Mouse (Mus musculus) hindbrain, embryonic 10.5 days (tissue): ENCODE measurements around the gene Cdk5r2. TPM values are rescaled to one million over a fixed set of nuclear protein-coding genes. Genes with fewer than 3 reads are reported as not detected.

Source experiments
- DNase-seq: peaks from one replicate; pipeline ENCODE4 v3.0.0-alpha.2; 2017; ENCODE audit warnings: low spot score
- H3K27ac ChIP-seq: fragments of 300-500 bp; sonication (generic); 2 replicates; pipeline ENCODE4 v1.5.1; 2016; ENCODE audit warnings: mild to moderate bottlenecking, moderate library complexity
- H3K27me3 ChIP-seq: fragments of 300-500 bp; sonication (generic); 2 replicates; pipeline ENCODE4 v1.6.1; 2016; ENCODE audit warnings: mild to moderate bottlenecking; ENCODE audit not compliant: poor library complexity, insufficient read depth, severe bottlenecking
- H3K36me3 ChIP-seq: fragments of 300-500 bp; sonication (generic); 2 replicates; pipeline ENCODE4 v1.6.1; 2016; ENCODE audit warnings: mild to moderate bottlenecking, moderate library complexity
- H3K4me1 ChIP-seq: fragments of 300-500 bp; sonication (generic); replicated peaks from 2 replicates; pipeline ENCODE4 v1.6.1; 2016; ENCODE audit warnings: mild to moderate bottlenecking
- H3K4me3 ChIP-seq: fragments of 300-500 bp; sonication (generic); 2 replicates; pipeline ENCODE4 v1.5.1; 2016; ENCODE audit warnings: mild to moderate bottlenecking, moderate library complexity
- H3K9me3 ChIP-seq: fragments of 300-500 bp; sonication (generic); 2 replicates; pipeline ENCODE4 v1.6.1; 2016; ENCODE audit warnings: mild to moderate bottlenecking, moderate library complexity
- WGBS: fragments of 180-500 bp; shearing (Covaris S2); methylation state at CpG from one replicate; pipeline ENCODE4 v1.1.7; 2016; 5-methylcytosine and 5-hydroxymethylcytosine counted together
- polyA plus RNA-seq: library from polyadenylated mRNA; unstranded; fragments of >200 nt; fragmentation: Nextera tagmentation; extraction: Ambion mirVana; gene quantifications from 2 replicates; pipeline ENCODE4 v1.2.1, GENCODE M21; 2016

Gene Cdk5r2
- polyA plus RNA-seq, 1 experiment from 2014 or later, result 2.6 TPM

GRCm38 (mm10) chr1:74856791-74857190 lies 2.1 kb downstream of the Cdk5r2 start:
- H3K4me3 ChIP-seq, result peak overlapping the region; percentile 82
- H3K4me1 ChIP-seq, result peaks cover 82% of the 10 kb centered on the region
- H3K27me3 ChIP-seq, result peaks cover 88% of the 10 kb centered on the region
- DNase-seq, result peak; percentile 13
- H3K36me3 ChIP-seq, result no peaks in the 10 kb centered on the region
- WGBS, result under 1% methylated on average over 7 of the region's 7 CpGs
- H3K27ac ChIP-seq, result peak overlapping the region; percentile 94
- no peaks in the 10 kb centered on the region for H3K9me3 ChIP-seq

- DNase-seq, result peak; percentile 17
- Histone ChIP-seq H3K27ac (peak overlapping the region; percentile 94; the same call in 1 of the 2 replicates), H3K27me3 (peaks cover 84% of the 10 kb centered on the region), H3K4me3 (peak overlapping the region; percentile 82), H3K4me1 (peaks cover 77% of the 10 kb centered on the region), H3K9me3 (no peaks in the 10 kb centered on the region), H3K36me3 (no peaks in the 10 kb centered on the region)
- WGBS, result 2% methylated on average over 20 of the region's 20 CpGs
Measured at GRCm38 (mm10) chr1:74857201-74857600, 2.5 kb downstream of the Cdk5r2 start.

GRCm38 (mm10) chr1:74857677-74858076 lies 2.9 kb downstream of the Cdk5r2 start:
- H3K36me3 ChIP-seq, result no peaks in the 10 kb centered on the region
- H3K4me1 ChIP-seq, result peaks cover 73% of the 10 kb centered on the region
- H3K27ac ChIP-seq, result peak overlapping the region; percentile 59
- WGBS, result 6% methylated on average over 4 of the region's 4 CpGs
- H3K27me3 ChIP-seq, result peaks cover 79% of the 10 kb centered on the region
- DNase-seq, result no peak
- H3K9me3 ChIP-seq, result no peaks in the 10 kb centered on the region
- H3K4me3 ChIP-seq, result peak overlapping the region; percentile 82

GRCm38 (mm10) chr1:74858171-74858719 lies 3.5 kb downstream of the Cdk5r2 start:
- DNase-seq, result peak; percentile 86
- H3K9me3 ChIP-seq, result no peaks in the 10 kb centered on the region
- peak overlapping the region; percentile 59 for H3K27ac ChIP-seq
- WGBS, result under 1% methylated on average over 29 of the region's 29 CpGs
- peak overlapping the region; percentile 82 for H3K4me3 ChIP-seq
- H3K27me3 ChIP-seq, result peaks cover 73% of the 10 kb centered on the region
- peaks cover 67% of the 10 kb centered on the region for H3K4me1 ChIP-seq
- no peaks in the 10 kb centered on the region for H3K36me3 ChIP-seq

GRCm38 (mm10) chr1:74858805-74859204 lies 4.1 kb downstream of the Cdk5r2 start:
- Histone ChIP-seq H3K27me3 (peaks cover 68% of the 10 kb centered on the region), H3K27ac (no peak overlapping the region), H3K9me3 (no peaks in the 10 kb centered on the region), H3K4me3 (peak overlapping the region; percentile 82), H3K4me1 (peaks cover 62% of the 10 kb centered on the region), H3K36me3 (no peaks in the 10 kb centered on the region)
- WGBS, result 7% methylated on average over 16 of the region's 16 CpGs
- no peak for DNase-seq

- 35% methylated on average over 6 of the region's 6 CpGs for WGBS
- Histone ChIP-seq H3K27me3 (peaks cover 62% of the 10 kb centered on the region), H3K36me3 (no peaks in the 10 kb centered on the region), H3K4me1 (peaks cover 56% of the 10 kb centered on the region), H3K9me3 (no peaks in the 10 kb centered on the region), H3K4me3 (peak overlapping the region; percentile 82; the same call in 1 of the 2 replicates), H3K27ac (no peak overlapping the region)
- peak; percentile 6 for DNase-seq
Measured at GRCm38 (mm10) chr1:74859223-74859984, 4.7 kb downstream of the Cdk5r2 start.

GRCm38 (mm10) chr1:74861783-74862182 lies 7.0 kb downstream of the Cdk5r2 start:
- H3K36me3 ChIP-seq, result no peaks in the 10 kb centered on the region
- peaks cover 40% of the 10 kb centered on the region for H3K27me3 ChIP-seq
- H3K4me1 ChIP-seq, result peaks cover 32% of the 10 kb centered on the region
- H3K4me3 ChIP-seq, result no peak overlapping the region
- H3K27ac ChIP-seq, result no peak overlapping the region
- H3K9me3 ChIP-seq, result no peaks in the 10 kb centered on the region
- no peak for DNase-seq

GRCm38 (mm10) chr1:74872218-74872617 lies 17.5 kb downstream of the Cdk5r2 start:
- 70% methylated on average over 2 of the region's 2 CpGs for WGBS
- Histone ChIP-seq H3K9me3 (no peaks in the 10 kb centered on the region), H3K27ac (no peak overlapping the region), H3K27me3 (peaks cover 21% of the 10 kb centered on the region; the same call in 1 of the 2 replicates), H3K36me3 (no peaks in the 10 kb centered on the region), H3K4me3 (no peak overlapping the region), H3K4me1 (no peaks in the 10 kb centered on the region)
- no peak for DNase-seq

GRCm38 (mm10) chr1:74877199-74877598 lies 22.5 kb downstream of the Cdk5r2 start:
- WGBS, result 56% methylated on average over 3 of the region's 3 CpGs

GRCm38 (mm10) chr1:74880785-74881360 lies 26.1 kb downstream of the Cdk5r2 start:
- Histone ChIP-seq H3K4me3 (peak overlapping the region; percentile 5; the same call in 1 of the 2 replicates), H3K4me1 (peaks cover 34% of the 10 kb centered on the region), H3K27ac (no peak overlapping the region), H3K27me3 (peaks cover 96% of the 10 kb centered on the region), H3K9me3 (no peaks in the 10 kb centered on the region), H3K36me3 (no peaks in the 10 kb centered on the region)
- DNase-seq, result peak; percentile 81
- WGBS, result 3% methylated on average over 18 of the region's 18 CpGs

More at GRCm38 (mm10) chr1:74877199-74877598, 22.5 kb downstream of the Cdk5r2 start:
- DNase-seq, result no peak
- Histone ChIP-seq H3K36me3 (no peaks in the 10 kb centered on the region), H3K4me1 (peaks cover 12% of the 10 kb centered on the region), H3K27me3 (peaks cover 69% of the 10 kb centered on the region), H3K4me3 (no peak overlapping the region), H3K27ac (no peak overlapping the region), H3K9me3 (no peaks in the 10 kb centered on the region)

- Histone ChIP-seq H3K4me1 (peaks cover 35% of the 10 kb centered on the region), H3K36me3 (no peaks in the 10 kb centered on the region), H3K9me3 (no peaks in the 10 kb centered on the region), H3K27ac (0 out of 2 replicates have a peak overlapping the region, but pooled peaks have one; percentile 25), H3K4me3 (peak overlapping the region; percentile 49), H3K27me3 (peaks cover 98% of the 10 kb centered on the region)
- peak; percentile 58 for DNase-seq
- WGBS, result under 1% methylated on average over 74 of the region's 74 CpGs
Measured at GRCm38 (mm10) chr1:74882055-74882734, 27.5 kb downstream of the Cdk5r2 start.

- Histone ChIP-seq H3K4me1 (peaks cover 35% of the 10 kb centered on the region), H3K36me3 (no peaks in the 10 kb centered on the region), H3K27ac (no peak overlapping the region), H3K4me3 (peak overlapping the region; percentile 49), H3K27me3 (peaks cover 99% of the 10 kb centered on the region), H3K9me3 (no peaks in the 10 kb centered on the region)
- WGBS, result under 1% methylated on average over 8 of the region's 8 CpGs
- peak; percentile 36 for DNase-seq
Measured at GRCm38 (mm10) chr1:74882828-74883227, 28.1 kb downstream of the Cdk5r2 start.
